Mouse (Mus musculus) left cerebral cortex, adult 2 months (tissue): ENCODE data around the gene Map3k9. TPM values are rescaled to one million over a fixed set of nuclear protein-coding genes. Genes with fewer than 3 reads are reported as not detected.

ENCODE experiments used
- DNase-seq, 2 experiments: peaks; one replicate each; pipeline ENCODE4 v3.0.0; 2021 to 2022; ENCODE audit warnings: low spot score in 2 of 2, mixed read lengths in 1 of 2; ENCODE audit errors: extremely low spot score in 1 of 2
- H3K27ac ChIP-seq: fragments of 200-600 bp; 2 replicates; pipeline ENCODE4 v1.8.1; 2022
- H3K4me3 ChIP-seq: fragments of 200-600 bp; 2 replicates; pipeline ENCODE4 v1.8.1; 2022
- CTCF ChIP-seq: fragments of 200-600 bp; IDR thresholded peaks from 2 replicates; pipeline ENCODE4 v1.8.1; 2022; ENCODE audit warnings: antibody characterized with exemption, mild to moderate bottlenecking, moderate library complexity
- intact Hi-C: fragments of 180-260 bp; cut with DNase I; formaldehyde crosslinking; loops from one replicate; pipeline ENCODE4 v1.15.1; 2025
- total RNA-seq, 2 experiments: library from RNA; stranded (reverse); gene quantifications; 2 replicates each; pipeline ENCODE4 v1.2.3; 2021

Map3k9 gene
- total RNA-seq, 2 experiments from 2014 or later = 63.3 to 68.9 TPM

DNA sequence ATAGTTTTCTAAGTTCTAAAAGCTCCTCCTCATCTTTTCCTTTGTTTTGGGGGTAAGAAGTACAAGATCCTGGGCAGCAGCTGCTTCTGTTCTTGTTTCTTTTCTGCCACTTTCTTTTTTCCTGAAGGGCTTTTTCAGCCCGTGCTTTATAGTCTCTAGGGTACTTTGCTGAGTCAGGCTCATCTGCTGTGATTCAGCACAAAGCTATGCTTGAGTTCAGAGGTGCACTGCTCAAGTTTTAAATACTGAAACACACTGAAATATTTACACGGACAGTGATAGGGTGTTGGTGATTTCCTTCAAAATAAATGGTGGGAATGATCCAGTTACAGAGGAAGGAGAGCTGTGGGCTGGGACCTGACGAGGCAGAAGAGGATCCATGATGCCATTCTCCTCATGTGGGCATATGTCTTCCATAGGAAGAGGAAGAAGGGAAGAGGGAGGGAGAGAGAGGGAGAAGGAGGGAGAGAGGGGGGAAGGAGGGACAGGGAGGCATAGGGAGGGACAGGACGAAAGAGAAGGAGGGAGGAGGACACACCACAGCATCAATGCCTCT is 32.9 kb downstream of the Map3k9 start:
- intact Hi-C loops = no loop called here
- Histone ChIP-seq H3K4me3 (no peak overlapping the region), H3K27ac (no peak overlapping the region)
- no peak for DNase-seq
- no peak for TF ChIP-seq CTCF

DNA sequence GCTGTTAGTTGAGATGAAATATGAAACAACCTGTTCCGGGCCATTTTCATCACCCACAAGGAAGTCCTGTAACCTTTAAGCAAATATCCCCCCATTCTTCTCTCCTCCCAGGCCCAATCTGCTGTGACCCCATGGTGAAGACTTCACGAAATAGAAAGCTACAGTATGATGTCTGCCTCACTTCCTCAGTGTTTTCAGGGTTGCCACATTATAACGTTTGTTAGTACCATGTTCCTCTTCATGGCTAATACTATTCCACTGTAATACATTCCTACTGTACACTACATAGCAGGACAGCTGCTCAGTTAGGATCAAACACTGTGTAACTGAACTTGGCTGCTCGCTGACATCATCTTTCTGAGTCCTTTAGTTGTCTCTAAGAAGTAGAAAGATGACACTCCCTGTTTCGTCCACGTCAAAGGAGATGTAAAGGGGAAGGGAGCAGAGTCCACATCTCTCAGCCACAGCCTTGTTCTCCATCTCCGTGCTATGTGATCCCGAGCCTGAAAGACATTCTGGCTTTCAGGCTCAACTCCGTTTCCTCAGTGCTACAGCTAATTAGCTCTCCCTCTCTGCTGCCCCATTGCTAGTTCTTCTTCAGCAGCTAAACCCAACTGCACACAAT is 34.5 kb downstream of the Map3k9 start:
- Histone ChIP-seq H3K27ac (no peak overlapping the region), H3K4me3 (no peak overlapping the region)
- TF ChIP-seq CTCF = no peak
- intact Hi-C loops = no loop called here
- DNase-seq = no peak

DNA sequence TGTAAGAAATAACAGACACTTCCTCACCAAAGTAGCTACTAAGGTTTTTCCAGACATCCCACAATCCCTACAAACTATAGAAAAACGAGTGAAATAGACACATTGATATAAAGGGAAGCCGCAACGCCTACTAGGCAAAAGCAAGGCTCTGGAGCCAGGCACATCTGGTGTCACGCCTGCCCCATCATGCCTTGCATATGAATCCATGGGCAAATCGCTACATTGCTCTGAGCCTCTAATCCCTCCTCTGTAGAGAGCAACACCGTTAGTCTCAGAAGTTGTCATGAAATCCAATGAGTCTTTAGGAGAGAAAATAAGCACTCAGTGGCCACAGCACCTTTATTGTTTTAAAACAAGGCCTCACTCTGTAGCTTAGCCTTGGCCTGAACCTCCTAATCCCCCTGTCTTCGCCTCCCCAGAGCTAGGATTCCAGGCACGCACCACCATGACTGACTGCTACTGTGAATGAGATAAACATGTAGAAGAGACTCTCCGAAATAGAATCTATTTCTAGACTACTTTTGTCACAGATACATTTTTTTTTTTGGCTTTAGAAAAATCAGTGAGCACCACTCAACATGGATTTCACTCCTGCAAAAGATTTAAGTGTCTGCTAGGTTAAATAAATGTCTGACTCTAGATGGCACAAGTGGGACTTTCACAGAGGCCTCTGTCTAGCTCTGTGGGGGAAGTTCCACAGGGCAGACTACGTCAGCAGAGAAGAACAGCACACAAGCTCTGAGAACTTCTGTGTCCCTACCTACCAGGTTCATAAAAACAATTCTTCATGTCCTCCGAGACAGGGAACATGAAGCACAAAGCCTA is 45.5 kb downstream of the Map3k9 start:
- peak; percentile 31 for TF ChIP-seq CTCF
- no peak for DNase-seq
- Histone ChIP-seq H3K4me3 (no peak overlapping the region), H3K27ac (peak overlapping the region; percentile 58)
- intact Hi-C loops = loop anchor here (1.0 to 2.0 kb wide), 2 partner anchors 41 to 53 kb away; no protein-coding TSS in a partner anchor

DNA sequence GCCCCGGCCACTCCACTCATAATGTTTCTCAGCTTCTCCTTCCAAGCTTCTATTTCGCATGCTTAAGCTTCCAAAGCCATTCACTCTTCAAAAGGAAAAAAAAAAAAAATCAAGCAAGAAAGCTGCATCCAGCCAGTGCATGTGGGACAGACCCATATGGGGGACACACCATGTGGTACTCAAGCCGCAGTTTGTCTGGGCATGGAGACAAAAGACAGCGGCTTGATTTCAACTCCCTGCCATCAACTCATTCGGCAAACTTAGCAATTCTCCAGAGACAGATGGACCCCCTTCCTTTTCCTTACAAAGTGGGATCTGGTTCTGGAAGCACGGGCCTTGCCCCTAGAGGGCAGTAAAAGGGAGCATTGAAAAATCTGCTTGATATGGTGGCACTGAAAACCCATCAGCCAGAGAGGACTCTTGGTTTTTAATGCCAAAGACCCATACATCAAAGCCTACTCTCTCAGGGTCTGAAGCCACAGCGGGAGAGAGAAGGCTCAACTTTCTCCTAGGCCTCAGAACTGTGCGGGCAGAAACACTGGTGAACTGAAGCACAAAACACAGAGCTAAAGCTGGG is 54.6 kb downstream of the Map3k9 start:
- Histone ChIP-seq H3K4me3 (no peak overlapping the region), H3K27ac (no peak overlapping the region)
- DNase-seq = no peak
- intact Hi-C loops = no loop called here
- TF ChIP-seq CTCF = peak; percentile 48

DNA sequence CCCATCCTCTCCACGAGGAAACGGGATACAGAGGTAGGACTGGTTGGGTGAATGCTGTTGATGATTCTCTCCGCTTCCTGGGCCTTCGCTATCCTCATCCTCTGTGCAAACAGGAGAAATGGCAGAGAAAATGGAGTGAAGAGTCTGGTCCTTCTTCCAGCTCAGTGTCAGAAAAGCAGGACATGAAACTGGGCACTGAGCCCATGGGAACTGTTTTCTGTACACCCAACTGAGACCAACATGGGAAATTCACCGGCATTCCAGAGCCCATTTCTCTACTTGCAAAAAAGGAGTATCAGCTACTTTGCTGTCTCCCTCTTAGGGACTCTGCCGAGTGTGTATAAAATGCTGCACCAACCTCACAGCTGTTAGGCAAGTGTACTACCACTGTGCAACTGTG is 56.2 kb downstream of the Map3k9 start:
- Histone ChIP-seq H3K4me3 (no peak overlapping the region), H3K27ac (no peak overlapping the region)
- intact Hi-C loops = no loop called here
- DNase-seq = no peak
- TF ChIP-seq CTCF = no peak

DNA sequence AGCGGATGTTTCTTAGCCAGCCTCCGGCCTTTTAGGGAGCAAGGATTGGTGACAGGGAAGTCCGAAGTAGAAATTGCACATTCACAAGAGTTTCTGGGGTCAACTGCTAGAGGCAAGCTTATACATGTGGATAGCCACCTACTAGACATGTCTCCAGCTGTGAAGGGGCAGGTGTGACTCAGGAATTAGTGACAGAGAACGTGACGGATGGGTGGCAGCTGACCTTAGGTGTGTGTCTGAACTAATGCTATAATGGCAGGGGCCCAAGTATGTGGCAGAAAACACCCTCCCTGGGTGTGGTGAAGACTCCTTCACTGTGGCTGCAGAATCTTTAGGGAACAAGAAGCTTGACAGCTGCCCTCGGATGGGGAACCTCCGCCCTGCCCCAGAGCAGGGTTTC is 57.6 kb downstream of the Map3k9 start:
- no peak for DNase-seq
- Histone ChIP-seq H3K27ac (no peak overlapping the region), H3K4me3 (no peak overlapping the region)
- no peak for TF ChIP-seq CTCF
- intact Hi-C loops = no loop called here

DNA sequence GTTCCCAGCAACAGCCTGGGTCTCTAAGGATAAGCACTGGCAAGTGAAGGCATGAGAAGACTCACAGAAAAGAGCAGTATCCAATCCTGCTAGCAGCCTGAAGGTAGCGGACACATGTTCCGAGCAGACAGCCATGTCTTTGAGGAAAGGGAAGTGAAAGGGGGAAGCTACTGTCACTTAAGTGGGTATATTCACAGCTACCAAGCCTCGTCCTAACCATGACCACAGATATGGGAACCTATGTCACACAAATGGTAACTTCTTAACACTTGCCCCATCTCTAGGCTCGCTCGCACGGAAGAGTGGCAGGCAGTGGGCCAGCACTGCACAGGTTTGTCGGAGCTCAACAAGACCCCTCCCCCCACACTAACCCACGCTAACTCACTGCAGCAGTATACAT is 61.3 kb downstream of the Map3k9 start:
- intact Hi-C loops = no loop called here
- no peak for TF ChIP-seq CTCF
- DNase-seq = no peak
- H3K27ac ChIP-seq = no peak overlapping the region
- H3K4me3 ChIP-seq = no peak overlapping the region

DNA sequence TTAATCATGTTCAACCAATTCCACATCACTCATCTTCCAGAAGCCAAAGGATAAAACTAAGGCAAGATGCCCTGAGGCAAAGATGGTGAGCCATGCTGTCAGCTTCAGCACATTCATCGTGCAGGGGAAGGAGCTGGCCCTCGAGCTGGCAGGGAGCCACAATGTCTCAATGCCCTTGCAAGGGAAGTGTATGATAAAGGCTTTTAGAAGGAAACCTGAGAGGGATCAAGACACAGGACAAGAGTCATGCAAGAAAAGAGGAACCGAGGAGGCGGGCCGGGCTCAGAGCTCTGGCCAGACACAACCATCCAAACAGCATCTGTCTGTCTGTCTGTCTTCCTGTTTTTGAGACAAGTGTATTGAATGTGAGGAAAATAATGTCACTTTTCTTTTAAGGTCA is 61.8 kb downstream of the Map3k9 start:
- no peak for TF ChIP-seq CTCF
- H3K27ac ChIP-seq = no peak overlapping the region
- H3K4me3 ChIP-seq = no peak overlapping the region
- intact Hi-C loops = no loop called here
- no peak for DNase-seq

DNA sequence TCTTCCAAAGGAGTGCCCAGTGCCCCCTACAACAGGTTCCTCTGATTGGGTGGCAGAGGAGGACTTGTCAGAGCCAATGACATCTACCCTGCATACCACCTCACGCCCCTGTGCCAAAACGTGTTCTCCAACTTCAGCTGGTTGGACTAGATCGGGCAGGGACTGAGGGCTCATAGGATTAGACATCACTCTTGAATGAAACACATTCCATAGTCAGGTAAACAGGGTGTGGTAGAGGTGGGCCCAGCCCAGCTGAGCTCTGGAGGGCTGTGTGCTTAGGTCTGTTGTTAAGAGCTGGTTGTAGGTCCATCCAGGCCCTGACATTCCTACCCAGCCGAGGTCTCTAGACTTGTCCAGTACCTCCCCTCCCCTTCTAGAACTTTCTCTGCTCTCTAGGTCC is 68.4 kb downstream of the Map3k9 start:
- TF ChIP-seq CTCF = no peak
- no peak overlapping the region for H3K4me3 ChIP-seq
- no peak for DNase-seq
- no peak overlapping the region for H3K27ac ChIP-seq
- intact Hi-C loops = no loop called here

DNA sequence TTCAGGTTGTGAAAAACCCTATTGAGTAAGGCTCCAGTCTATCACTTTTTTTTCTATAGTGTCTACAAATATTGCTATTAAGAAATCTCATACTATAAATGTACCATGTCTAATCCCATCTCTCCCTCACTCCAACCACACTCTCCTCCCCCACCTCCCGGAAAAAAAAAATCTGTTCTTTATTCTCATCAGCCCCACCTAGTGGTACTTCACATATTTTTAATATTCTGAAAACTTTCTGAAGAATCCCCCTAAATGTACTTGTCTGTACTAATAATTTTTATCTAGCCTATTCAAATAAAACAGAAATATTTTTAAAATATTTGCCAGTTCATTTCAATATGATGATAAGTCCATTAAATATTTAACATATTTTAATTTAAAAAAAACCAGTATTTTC is 78.1 kb downstream of the Map3k9 start:
- no peak overlapping the region for H3K4me3 ChIP-seq
- intact Hi-C loops = loop anchor here (1.0 to 5.0 kb wide), 2 partner anchors 84 to 721 kb away; no protein-coding TSS in a partner anchor
- DNase-seq = no peak
- TF ChIP-seq CTCF = peak; percentile 66
- no peak overlapping the region for H3K27ac ChIP-seq

DNA sequence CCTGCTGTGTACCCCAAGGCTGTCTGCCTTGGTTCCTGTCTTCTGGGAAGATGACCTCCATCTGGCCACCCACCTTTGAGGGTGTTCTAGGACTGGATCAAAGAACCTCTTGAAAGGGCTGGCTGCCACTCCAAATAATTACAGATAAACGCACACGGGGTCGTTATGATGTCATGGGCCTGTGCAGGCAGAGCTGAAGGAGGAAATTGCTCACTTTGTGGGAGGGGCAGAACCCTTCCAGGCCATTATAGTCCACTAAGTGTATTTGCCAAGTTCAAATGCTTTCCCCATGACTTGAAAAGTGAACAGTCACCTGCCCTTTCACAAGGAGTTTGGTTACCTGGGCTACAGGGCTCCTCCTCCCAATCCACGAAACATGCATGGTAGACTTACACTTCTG is 83.0 kb downstream of the Map3k9 start:
- no peak overlapping the region for H3K27ac ChIP-seq
- intact Hi-C loops = no loop called here
- DNase-seq = no peak
- no peak for TF ChIP-seq CTCF
- no peak overlapping the region for H3K4me3 ChIP-seq

DNA sequence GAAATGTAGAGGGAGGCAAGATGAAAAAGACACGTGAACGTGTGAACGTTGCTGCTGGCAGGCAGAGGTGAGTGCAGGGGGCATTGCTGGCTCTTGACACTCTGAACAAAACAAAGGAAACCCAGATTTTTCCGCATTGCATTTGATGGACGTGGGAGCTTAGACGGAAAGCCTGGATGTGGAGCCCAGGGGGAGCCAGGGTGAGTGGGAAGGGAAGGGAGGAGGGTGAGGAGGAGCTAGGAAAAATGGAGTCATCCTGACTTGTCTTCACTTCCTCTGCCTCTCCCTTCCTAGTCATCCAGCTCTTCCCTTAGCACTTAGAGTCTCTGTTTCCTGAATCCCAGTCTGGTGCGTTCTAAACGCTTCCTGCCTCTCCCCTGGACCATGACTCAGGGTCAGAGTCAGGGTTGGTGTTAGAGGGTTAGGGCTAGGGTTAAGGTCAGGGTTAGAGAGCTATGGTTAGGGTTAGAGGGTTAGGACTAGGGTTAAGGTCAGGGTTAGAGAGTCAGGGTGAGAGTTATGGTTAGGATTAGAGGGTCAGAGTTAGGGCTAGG is 89.7 kb downstream of the Map3k9 start:
- intact Hi-C loops = no loop called here
- H3K4me3 ChIP-seq = no peak overlapping the region
- no peak for TF ChIP-seq CTCF
- no peak for DNase-seq
- no peak overlapping the region for H3K27ac ChIP-seq
